Mouse (Mus musculus): ENCODE results near the gene Ccnl1.

Ccnl1 gene

DNA sequence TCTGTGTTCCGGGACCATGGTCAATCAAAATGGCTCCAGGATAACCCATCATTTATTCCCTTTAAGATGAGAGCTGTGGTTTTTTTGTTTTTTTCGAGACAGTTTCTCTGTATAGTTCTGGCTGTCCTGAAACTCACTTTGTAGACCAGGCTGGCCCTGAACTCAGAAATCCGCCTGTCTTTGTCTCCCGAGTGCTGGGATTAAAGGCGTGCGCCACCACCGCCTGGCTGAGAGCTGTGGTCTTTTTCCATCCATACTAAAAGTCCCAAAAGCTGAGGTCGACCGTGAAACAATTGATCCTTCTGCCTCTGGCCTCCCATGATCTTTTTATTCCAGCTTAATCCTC lies 764 bp upstream of the Ccnl1 start:
- peak; percentile 63 for DNase-seq (ENCODE audit: low spot score)

DNA sequence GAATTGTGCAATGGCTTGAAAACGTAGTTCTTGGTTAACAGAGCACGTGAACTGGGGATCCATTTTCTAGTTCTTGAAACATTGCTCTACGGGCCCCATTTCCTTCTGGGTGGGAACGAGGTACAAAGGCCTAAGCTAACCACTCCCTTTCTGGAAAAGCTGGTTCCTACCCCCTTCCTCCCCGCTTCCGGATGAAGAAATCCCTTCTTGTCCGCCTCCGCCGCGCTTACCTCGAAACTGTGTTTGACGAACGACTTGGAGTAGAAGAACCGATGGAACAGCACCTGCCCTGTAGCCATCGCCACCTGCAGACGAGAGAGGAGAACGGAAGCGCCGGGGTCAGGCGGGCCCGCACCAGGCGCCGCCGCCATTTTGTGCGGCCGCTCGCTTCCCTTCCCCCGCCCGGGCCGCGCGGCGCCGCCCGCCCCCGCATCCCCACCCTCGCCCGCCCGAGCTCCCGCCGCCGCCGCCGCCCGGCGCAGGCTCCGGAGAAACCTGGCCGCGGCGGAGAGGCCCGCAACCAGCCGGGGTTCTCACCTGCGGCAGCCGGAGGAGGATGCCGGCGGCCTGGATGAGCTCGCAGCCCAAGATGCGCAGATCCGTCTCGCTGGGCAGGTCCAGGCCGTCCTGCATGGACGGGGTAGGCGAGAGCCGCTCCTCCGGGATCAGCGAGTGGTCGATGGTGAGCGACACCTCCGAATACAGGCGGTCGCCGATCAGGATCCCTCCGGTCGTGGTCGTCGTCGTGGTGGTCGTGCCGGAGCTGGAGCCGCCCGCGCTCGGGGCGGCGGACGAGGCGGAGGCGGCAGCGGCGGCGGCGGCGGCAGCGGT lies 563 bp downstream of the Ccnl1 start:
- peak; percentile 76 for DNase-seq (ENCODE audit: low spot score)

DNA sequence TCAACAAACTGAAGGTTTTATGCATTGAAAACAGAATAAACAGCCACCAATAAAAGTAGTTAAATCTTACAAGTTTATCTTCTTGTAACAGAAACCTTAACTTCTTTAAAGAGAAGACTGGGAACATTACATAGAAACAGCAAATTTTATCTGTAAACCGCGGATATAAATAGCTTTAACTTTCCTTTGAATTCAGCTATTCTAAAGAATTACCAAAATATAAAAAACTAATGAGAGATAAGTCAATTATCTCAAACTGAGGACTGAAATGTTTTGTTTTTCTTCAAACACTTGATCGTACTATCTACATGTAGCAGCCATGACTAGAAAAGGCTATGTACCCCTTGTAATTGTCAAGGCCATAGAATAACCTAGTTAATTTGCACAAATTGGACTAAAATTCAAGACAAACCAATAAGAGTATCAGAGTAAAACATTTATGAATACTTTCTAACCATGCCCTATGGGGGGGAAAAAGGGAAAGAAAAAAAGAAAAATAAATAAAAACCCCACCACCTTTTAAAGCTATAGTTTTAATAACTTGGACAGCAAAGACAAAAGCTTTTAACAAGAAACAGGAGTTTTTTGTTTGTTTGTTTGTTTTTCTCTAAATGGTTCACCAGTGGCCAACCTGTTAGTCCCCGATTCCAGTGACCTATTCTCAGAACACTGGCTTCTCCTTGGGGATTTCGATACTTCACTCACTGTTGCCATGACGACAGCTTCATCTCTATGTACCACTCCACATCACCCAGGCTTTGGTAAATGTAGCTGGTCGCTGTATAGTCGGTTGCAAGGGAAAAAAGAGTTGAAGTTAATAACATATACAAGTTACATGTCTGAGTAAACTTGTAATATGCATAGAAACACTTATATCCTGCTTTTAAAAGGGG lies 3.3 kb downstream of the Ccnl1 start:
- DNase-seq (ENCODE audit: low spot score) = peak; percentile 73

DNA sequence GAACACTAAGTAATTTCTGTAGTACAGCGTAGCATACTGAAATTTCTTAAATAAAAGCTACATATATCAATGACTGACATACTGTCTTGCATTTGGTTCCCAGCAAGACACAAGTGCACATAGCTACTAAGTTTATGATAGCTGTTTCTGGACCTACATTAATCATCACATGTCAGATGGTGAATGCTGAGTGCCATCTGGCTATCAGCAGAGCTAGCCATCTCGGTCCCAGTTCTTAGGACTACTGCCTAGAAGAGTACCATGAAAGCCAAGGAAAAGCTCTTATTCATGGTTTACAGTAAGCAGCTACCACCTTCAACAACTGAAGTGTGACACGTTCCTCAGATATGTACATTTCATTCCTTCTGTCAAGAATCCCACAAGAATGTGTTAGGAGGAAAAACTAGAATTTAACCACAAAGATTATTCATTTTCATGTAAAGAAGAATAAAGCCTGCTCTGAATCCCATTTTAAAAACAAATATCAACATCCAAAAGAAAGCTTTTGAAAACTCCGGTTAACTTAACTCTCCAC lies 7.2 kb downstream of the Ccnl1 start:
- DNase-seq (ENCODE audit: low spot score) = no peak

DNA sequence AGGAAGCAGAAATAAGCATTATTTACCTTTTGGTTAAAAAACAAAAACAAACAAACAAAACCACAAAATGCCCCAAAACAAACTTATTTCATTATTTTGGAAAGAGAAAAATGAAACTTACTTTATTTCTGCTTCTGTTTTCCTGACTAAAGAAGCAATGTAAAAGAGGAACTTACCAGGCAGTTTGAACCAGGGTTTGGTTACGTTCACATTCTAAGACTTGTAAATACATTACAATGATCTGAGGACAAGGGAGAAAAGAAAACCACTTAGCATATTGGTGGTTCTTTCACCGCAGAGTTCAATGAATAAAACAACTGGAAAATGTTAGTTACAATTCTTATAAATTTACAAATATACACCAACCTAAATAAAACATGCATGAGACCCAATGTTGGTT lies 7.7 kb downstream of the Ccnl1 start:
- DNase-seq (ENCODE audit: low spot score) = no peak

DNA sequence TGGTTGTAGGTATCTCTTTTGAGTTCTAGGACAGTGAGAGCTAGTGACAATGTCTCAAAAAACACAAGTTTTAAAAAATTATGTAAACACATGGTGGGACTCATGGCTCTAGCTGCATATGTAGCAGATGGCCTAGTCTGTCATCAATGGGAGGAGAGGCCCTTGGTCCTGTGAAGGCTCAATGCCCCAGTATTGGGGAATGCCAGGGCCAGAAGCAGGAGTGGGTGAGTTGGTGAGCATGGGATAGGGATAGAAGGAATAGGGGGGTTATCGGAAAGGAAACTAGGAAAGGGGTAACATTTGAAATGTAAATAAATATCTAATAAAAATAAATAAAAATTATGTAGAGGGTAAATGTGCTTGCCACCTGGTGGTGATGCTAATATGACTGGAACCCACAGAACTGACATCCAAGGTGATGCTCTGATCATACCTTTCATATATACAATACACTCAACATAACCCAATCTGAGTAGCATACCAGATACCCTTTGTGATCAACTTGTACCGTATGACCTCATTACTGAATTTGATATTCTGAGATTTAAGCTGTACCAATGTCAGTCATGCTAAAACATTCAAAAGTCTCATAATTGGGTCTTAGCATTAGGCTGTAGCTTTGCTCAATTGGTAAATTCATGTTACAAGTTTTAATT lies 12.6 kb downstream of the Ccnl1 start:
- DNase-seq (ENCODE audit: low spot score) = no peak

DNA sequence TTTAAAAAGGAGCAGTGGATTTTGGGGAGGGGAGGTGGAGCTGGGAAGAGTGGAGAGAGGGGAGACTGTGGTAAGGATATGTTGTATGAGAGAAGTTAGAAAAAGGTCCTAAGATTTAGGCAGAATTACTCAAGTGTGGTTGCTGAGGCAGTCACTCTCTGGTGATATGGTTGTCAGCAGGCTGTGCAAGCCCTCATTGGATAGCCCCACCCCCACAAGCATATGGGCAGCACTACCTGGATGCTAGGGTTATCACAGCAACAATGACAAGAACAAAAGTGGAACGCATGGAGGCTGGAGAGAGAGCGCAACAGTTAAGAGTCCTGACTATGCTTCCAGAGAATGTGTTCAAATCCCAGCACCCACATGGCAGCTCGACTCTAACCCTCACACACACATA lies 13.3 kb downstream of the Ccnl1 start:
- no peak for DNase-seq (ENCODE audit: low spot score)

DNA sequence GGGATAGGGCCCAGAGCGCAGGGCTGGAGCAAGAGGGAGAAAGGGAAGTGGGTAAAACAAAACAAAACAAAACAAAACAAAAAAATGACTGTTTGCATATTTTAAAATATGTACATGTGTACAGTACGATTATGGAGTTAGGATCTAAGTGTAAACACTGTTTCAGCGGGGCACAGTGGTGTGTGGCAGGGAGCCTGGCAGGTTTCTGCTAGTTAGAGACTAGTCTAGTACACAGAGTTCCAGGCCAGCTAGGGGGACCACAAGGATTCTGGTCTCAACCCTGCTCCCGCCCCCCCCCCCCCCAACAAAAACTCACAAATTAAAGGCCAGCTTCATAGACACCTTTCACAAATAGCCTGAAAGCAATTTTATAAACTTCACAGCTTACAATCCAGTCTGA lies 14.6 kb downstream of the Ccnl1 start:
- DNase-seq (ENCODE audit: low spot score) = no peak

DNA sequence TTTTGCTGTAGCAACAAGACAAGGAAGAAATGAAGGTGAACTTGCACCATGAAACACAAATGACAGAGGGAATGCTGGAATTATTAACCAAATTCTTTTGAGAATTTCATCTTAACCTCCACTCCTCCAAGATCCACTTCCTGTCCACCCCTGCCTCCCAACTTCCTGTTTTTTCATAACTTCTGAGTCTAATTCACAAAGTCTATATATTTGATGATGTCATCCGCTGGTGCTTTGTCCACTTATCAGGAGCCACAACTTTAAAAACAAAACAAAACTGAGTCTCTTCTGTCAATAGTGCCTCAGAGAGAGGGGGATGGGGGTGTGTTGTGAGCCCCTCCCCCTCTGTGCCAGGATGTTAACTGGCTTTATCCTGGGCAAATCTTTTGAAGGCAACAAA lies 17.0 kb downstream of the Ccnl1 start:
- DNase-seq (ENCODE audit: low spot score) = no peak

DNA sequence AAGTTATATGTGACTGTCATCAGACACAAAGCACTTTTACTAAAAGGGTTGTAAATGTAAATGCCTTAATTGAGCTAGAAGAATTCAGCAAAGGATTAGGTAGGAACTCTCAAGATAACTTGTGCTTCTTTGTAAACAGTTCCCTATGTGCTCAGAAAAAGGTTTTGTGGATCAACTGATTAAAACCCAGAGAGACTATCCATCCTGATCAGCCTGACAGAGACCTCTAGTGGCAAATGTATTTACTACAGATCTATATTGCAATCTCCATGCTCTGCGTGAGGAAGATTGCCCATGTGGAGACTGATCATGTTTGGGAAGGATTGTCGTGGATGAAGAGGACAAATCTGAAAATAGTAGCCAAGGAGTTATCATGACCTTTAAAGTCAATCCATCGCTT lies 19.8 kb downstream of the Ccnl1 start:
- DNase-seq (ENCODE audit: low spot score) = peak; percentile 79

DNA sequence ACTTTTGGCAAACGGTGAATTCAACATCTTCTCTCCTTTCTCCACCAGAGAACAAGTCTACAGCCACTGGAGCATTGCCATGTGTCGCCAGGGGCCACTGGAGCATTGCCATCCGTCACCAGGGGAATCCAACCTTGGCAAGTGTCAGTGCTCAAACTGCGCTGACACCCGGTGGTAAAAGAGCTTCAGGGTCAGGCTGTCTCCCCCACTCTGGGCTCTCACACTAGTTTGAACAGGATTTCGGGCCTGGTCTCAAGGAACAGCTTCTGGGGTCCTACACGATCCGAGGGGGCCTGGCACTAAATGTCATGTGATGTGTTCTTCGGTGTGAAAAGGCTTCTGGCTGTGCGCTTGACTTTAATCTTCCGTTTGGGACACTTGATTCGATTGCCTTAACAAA lies 21.7 kb downstream of the Ccnl1 start:
- no peak for DNase-seq (ENCODE audit: low spot score)

DNA sequence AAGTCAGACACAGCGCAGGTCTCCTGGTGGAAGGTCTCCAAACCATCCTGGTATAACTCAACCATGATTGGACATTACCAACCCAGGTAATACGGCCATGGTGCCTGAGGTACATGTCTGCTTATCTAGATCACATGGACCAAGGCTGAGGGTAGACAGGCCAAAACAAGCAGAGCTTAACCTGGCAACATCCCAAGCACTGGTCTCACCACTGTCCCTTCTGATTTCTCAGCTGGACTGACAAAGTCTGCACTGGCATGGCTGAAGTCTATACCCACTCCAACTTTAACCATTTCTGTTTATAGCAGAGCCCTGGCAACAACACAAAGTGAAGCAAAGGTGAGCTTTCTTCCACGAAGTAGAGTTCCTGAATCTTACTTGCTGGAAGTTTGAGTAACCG lies 22.9 kb downstream of the Ccnl1 start:
- no peak for DNase-seq (ENCODE audit: low spot score)

DNA sequence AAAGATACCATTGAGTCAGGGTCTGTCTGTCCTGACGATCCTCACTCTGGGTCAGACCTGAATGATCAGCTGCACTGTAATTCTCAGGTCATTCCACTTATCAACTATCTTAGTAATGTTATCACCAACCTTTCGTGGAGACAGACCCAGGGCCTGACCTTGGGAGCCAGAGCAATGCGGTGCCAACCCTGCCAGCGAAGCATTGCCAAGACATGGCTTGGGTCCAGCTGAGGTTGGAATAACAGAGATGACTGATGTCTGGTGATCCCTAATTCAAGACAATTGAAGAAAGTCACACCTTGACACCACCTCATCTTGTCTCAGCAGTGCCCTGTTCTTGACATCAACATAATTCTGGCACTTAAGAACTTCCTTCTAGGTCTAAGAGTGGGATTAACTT lies 24.3 kb downstream of the Ccnl1 start:
- DNase-seq (ENCODE audit: low spot score) = no peak

DNA sequence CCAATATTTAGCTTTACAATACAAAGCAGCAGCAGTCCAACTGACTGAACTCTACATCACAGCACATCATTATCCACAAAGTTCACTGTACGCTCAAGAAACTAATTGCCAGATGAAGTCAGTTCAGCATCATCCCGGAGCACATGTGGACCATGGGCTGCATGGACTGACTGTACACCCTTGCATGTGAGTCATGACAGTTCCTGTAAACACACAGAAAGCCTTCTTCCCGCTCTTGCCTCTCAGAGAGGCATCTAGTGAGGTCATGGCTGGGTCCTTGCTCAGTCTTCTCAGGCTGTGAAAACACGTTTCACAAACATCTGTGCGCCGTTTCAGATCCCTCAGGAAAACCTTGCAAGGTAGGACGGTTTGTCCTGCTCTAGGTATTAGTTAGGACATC lies 26.5 kb downstream of the Ccnl1 start:
- DNase-seq (ENCODE audit: low spot score) = no peak

DNA sequence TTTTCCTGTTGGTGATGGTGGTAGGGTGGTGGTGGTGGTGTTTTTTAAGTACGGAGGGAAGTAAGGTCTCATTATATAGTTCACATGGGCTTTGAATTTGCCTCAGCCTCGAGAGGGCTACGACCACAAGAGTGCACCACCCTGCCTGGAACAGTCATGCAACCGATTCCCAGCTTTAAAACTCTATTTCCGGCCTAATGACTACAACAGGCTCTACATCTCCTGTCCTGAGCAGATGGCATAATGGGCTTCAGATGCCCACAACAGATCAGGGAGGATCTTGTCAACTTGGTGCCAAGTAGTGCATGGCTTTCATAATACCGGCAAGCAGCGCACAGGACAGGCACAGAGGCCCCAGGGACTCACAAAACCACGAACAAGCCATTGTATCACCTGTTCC lies 27.4 kb downstream of the Ccnl1 start:
- peak; percentile 26 for DNase-seq (ENCODE audit: low spot score)

DNA sequence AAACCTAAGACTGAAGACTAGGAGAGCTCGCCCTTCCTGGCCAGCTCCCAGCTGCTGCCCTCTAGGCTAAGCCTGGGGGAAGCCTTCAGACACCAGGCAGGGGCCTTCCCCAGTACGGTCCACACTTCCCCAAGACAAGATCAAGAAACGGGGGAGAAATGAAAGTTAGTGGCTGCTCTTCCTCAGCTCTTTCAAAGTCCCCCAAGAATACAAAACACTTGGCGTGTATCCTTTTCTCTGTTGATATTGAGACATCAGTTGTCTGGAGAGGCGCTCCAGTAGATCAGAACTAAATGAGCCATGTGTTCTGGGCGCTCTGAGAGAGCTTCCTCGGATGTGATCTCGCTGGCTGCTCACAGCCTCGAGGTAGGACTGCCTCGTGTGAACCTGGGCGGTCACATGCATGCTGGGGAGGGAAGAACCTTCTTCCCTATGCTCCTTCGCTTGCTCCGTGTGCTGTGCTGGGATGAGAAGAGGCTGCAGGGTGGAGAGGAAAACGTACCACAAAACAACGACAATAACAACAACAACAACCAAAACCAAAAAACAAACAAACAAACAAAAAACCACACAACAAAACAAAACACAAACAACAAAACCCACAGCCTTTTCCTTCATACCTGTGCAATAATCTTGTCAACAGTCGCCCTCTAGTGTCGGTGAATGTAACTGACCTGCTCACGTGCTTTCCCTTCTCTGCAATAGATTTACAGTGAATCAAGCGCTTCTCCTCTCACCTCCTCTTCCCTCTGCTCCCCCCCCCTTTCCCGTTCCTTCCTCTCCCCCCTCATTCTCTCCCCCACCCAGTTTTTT lies 28.0 kb downstream of the Ccnl1 start:
- peak; percentile 87 for DNase-seq (ENCODE audit: low spot score)

DNA sequence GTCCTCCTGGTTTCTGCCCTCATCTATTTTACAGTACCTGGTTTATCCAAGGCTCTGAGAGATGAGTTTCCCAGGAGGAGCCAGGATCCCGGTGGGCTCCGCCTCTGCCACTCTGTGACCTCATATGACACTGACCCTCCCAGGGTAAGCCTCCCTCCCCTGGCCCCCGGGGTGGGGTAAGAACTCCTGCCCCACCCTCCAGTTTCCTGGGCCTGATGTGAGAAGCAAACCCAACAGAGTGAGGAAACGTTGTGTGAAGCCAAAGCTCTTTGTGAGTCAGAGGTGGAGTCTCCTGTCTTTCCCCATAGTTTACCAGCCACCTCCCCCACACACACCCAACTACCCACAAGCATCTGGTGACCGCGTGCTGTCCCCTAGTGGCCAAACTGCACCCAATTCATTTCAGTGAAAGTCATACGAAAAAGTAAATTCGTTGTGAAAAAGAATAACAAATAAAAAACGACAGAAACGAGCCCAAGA lies 28.7 kb downstream of the Ccnl1 start:
- DNase-seq (ENCODE audit: low spot score) = peak; percentile 85

DNA sequence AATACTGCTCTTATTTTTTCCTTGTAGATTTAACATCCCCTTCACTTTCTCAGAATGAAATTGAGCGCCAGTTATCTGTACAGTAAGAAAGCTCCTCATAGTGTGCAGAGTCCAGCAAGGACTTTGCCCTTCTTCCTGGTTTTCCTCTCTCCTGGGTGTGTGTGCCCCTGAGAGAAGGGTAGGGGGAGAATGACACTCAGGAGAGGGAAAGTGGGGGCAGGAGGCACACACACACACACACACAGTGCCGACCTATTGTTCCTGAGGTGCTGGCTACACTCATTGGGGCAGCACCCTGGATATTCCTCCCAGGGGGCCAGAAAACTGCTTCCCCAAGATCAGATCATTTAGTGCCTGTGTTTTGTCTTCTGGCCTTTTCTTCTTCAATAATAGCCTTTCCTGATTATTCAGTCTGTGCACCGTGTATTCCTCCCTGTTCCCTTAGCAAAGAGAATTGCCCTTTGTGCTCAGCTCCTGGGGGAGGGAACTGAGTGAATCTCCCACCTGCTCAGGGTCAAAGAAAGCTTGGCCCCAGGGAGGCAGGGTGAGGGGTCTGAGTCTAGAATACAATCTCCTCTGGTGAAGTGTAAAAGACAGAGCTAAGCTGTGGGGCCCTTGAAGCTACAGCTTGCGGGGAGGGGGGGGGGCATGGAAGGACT lies 29.3 kb downstream of the Ccnl1 start:
- peak; percentile 19 for DNase-seq (ENCODE audit: low spot score)

DNA sequence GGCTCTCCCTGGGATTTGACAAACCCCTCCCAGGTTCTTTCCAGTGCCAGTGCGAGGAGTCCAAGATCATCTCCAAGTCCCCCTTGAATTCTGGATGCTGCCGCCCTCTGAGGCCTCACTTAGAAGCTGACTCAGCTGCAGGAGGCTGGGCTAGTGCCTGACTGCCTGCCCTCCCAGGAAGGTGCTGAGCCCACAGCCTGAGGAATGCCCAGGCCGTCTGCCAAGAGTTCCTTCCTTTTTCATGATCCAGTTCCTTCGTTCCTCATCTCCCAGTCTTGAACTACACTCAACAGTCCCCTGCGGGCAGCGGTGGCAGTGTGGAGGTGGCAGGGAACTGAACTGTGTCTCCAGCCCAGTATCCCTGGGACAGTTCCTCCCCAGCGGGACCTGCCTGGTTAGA lies 30.4 kb downstream of the Ccnl1 start:
- DNase-seq (ENCODE audit: low spot score) = no peak

DNA sequence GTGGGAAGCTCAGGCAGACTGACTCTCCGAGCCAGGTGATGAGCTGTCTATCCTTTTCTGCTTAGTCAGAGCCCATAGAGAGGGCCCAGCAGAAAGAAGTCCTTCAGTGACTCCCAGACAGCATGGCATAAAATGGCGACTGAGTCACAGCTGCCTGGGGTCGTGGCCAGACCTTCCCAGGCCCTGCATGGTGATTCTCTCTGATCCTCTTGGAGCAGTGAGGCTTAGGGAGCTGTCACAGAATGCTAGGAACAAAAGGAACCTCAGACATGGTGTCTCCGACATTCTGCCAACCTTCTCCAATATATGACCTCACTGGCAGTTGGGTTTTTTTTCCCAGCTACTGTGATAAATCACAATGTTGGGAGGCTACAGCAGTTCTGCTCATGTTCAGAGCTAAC lies 30.9 kb downstream of the Ccnl1 start:
- no peak for DNase-seq (ENCODE audit: low spot score)

DNA sequence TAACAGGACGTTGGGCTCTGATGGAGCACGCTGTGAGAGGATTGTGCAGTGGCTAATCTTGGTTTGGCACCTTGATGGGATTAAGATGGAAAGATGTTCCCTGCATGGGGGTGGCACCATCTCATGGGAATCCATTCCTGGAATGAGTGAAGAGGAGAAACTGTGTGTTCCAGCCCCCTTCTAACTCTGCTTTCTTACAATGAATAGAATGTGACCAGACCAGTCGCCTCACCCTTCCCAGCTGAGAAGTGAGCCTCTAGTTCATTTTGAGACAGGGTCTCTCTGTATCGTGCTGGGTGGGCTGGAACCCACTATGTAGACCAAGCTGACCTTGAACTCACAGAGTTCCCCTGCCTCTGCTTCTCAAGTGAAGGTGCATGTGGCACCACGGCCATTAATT lies 31.6 kb downstream of the Ccnl1 start:
- no peak for DNase-seq (ENCODE audit: low spot score)

Measured in retina, embryonic 14.5 days (tissue).